Mouse (Mus musculus) T-helper 1 cell (primary cell): ENCODE measurements at regions not wholly inside any gene's neighbourhood (a gene's known extent, or its start where the extent isn't known, plus 50 kb on each side); places are given as distances from the start of the nearest gene placed in this dataset.
"Not testable (repeated sequence)": the region's sequence is repeated elsewhere in the genome, so short reads cannot be mapped to it uniquely, and the experiment has no call there.

Experiments
- in situ Hi-C: fragments of 300-600 bp; cut with MboI, MseI; formaldehyde crosslinking; loops from one replicate; pipeline ENCODE4 v1.15.1; 2025; ENCODE audit warnings: high pct_unique_total_duplicates

GRCm38 (mm10) chr12:39604723-39605122 lies 433.1 kb downstream of the Arl4a start:
- in situ Hi-C loops, result no loop called here

GRCm38 (mm10) chr12:39594726-39595125 lies 443.1 kb downstream of the Arl4a start:
- in situ Hi-C loops, result no loop called here

- in situ Hi-C loops, result not testable (repeated sequence)
Observed at GRCm38 (mm10) chr12:39593781-39594180, 444.0 kb downstream of the Arl4a start.

DNA sequence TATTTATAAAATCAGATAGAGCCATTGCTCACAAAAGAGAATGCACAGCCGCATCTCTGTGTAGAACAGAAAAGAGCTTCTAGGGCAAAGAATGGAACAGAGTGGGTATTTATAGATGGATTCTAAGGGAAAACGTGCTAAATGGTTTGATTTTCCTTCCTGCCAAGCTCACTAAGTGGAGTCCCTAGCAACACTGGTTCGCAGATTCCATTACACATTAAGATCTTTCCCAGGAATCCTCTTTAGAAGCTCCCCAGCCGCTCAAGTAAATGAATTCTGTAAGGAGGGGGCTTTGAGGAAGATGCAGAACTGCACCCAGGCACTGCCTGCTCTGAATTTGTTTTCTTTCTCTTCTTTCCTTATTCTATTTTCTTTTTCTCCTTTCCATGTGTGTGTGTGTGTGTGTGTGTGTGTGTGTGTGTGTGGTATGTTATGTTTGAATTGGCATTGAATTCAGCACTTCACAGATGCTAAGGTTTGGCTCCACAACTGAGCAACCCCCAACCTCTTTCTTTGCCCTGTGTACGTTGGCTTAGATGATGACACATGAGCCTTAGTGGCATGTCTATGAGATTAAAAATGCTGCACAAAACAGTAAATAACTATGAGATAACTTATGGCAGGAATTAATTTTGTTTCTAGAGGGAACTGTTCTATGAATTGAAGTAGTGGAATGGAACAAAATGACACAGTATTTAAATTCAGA lies 450.5 kb downstream of the Arl4a start:
- in situ Hi-C loops, result no loop called here

DNA sequence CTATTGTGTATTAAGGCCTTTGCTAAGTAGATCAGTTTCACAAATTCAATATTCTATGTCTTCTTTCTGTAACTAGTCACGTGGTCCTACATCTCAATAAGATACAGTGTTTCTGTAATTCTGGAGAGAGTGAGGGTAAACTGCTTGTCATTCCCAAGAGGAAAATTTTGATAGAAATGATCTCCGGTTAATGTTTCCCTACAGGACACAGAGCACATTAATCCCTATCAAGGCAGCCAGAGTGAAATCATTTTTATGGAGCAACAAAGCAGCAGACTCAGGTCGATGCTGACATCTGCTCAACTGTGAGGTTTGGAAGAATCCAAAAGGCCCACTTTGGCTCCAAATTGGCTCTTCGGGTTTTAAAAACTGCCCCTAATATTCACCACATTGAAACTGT lies 451.7 kb downstream of the Arl4a start:
- in situ Hi-C loops, result no loop called here

- in situ Hi-C loops, result no loop called here
Observed at GRCm38 (mm10) chr12:39577610-39578009, 460.2 kb downstream of the Arl4a start.

GRCm38 (mm10) chr12:39572802-39573201 lies 465.0 kb downstream of the Arl4a start:
- in situ Hi-C loops, result no loop called here

DNA sequence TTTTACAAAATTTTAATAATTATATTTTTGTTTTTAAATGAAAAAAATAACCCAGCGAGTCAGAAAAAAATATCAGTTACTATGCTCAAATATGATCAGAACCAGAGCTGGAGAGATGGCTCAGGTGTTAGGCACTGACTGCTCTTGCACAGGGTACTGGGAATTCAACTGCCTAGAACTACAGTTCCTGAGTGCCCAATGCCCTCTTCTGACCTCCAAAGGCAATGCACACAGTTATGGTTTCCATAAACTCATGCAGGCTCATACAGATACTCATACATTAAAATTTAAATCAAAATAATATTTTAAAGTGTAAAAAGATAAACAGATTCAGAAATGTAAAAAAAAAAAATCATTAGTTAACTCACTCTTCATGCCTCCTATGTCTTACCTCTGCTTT lies 465.7 kb downstream of the Arl4a start:
- in situ Hi-C loops, result no loop called here

DNA sequence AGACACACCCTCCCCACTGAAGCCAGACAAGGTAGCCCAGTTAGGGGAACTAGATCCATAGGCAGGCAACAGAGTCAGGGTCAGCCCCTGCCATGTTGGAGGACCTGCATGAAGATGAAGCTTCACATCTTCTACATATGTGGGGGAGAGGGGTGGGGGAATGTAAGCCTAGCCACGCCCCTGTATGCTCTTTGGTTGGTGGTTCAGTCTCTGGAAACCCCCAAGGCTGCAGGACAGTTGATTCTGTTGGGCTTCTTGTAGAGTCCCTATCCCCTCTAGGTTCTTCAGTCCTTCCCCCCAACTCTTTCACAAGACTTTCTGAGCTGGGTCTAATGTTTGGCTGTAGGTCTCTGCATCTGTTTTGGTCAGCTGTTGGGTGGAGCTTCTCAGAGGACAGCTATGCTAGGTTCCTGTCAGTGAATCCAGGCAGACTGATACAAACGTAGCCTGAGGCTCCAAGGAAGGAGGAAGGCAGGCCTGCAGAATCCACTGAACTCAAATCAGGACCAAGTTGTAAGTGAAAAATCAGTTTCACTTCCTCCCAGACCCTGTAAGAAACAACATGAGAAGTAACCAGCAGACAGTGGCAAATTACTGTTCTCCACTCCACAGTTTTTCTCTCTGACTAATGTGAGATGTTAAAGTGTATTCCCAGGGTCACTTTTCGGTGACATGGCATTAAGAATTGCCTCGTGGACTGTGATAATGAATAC lies 476.9 kb downstream of the Arl4a start:
- in situ Hi-C loops, result no loop called here

DNA sequence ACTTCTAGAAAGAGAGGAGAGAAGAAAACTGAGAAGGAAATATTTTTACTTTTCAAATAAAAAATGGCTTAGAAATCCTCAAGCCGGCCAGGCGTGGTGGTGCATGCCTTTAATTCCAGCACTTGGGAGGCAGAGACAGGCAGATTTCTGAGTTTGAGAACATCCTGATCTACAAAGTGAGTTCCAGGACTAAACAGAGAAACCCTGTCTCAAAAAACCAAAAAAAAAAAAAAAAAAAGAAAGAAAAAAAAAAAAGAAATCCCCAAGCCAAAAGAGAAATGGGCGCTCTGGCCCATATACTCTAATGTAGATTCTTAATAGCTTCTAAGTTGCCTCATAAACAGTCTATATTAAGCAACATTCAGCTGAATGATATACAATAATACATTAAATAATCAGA lies 479.3 kb downstream of the Arl4a start:
- in situ Hi-C loops, result no loop called here

- in situ Hi-C loops, result no loop called here
Observed at GRCm38 (mm10) chr12:39536326-39536725, 501.5 kb downstream of the Arl4a start.

- in situ Hi-C loops, result no loop called here
Observed at GRCm38 (mm10) chr12:39528121-39528520, 509.7 kb downstream of the Arl4a start.

DNA sequence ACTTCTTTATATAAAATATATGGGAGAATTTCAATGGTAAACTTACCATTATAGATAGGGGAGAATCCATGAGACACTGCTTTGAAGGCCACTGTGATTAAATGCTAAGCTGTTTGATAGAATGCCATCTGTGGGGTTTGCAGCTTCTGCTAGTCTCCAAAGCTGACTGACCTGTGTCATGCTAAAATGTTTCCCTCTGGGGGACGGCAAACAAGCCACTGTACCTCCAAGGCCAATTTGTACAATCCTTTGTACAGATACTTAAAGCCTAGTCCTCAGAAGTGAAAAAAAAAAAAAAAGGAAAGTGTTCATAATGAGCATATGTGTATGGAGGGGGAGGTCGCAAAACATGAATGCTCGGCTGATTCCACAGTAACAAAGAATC lies 510.6 kb downstream of the Arl4a start:
- in situ Hi-C loops, result no loop called here

GRCm38 (mm10) chr12:39526535-39527215 lies 511.1 kb downstream of the Arl4a start:
- in situ Hi-C loops, result no loop called here

GRCm38 (mm10) chr12:39515690-39516089 lies 522.1 kb downstream of the Arl4a start:
- in situ Hi-C loops, result no loop called here

DNA sequence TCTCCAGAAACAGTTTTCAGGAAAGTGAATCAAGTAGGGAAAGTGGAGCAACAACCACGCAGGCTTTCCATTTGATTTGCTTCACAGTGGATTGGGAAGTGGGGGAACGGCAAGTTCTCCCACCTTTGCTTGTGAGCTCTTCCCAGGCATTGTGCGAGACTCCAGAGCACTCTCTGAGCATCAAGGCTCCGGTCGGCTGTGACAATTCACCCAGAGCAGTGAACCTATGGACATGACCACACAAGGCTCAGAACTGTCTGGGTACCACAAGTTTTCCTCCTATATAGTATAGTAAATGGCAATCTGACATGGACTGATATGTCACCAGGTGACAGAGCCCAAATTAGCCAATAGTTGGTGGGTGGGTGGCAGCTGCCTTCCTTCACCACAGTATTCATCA lies 527.0 kb downstream of the Arl4a start:
- in situ Hi-C loops, result loop anchor here (5.0 kb wide), 1 partner anchor 566 kb away; no protein-coding TSS in a partner anchor

GRCm38 (mm10) chr12:39510073-39510812 lies 527.6 kb downstream of the Arl4a start:
- in situ Hi-C loops, result loop anchor here (5.0 kb wide), 1 partner anchor 567 kb away; no protein-coding TSS in a partner anchor

GRCm38 (mm10) chr12:39496203-39496602 lies 541.6 kb downstream of the Arl4a start:
- in situ Hi-C loops, result loop anchor here (5.0 to 25.0 kb wide), 4 partner anchors 684 to 1734 kb away; no protein-coding TSS in a partner anchor

DNA sequence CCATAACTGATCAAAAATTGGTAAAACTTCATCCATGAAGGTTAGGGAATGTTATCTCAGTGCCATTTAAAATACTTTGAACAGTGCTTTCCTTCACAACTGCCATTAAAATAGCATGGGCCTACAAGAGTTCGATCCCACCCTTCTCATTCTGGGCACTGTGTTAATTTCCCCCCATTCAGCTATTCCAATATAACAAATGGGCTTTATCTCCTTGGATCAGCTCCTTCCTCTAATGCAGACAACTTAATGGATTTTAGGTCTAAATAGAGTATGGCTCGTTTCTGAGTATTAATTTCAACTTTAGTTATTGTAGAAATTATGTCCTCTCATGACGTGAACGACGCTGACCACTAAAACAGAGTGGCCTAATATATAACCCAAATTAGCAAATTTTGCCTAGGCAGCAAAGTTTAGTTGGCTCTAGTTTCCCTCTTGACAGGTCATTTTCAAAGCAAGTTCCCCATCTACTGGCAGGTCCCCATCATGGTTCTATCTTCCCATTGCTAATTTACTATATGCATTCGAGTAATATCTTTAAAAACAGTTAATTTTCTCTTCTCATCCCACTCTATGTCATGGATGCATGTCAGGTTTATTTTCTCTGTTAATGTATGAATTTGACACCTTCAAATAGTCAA lies 544.1 kb downstream of the Arl4a start:
- in situ Hi-C loops, result loop anchor here (25.0 kb wide), 3 partner anchors 681 to 1731 kb away; no protein-coding TSS in a partner anchor

- in situ Hi-C loops, result loop anchor here (25.0 kb wide), 3 partner anchors 681 to 1731 kb away; no protein-coding TSS in a partner anchor
Observed at GRCm38 (mm10) chr12:39493114-39493513, 544.7 kb downstream of the Arl4a start.

GRCm38 (mm10) chr12:39472984-39473383 lies 564.8 kb downstream of the Arl4a start:
- in situ Hi-C loops, result no loop called here
